Mouse (Mus musculus): Measurements from ENCODE around the gene Odc1. TPM values are rescaled to one million over a fixed set of nuclear protein-coding genes. Genes with fewer than 3 reads are reported as not detected.
"Not testable (repeated sequence)": the region's sequence is repeated elsewhere in the genome, so short reads cannot be mapped to it uniquely, and the experiment has no call there.

Odc1 gene
- total RNA-seq, 2 experiments from 2014 or later: 67.2 to 68.6 TPM

DNA sequence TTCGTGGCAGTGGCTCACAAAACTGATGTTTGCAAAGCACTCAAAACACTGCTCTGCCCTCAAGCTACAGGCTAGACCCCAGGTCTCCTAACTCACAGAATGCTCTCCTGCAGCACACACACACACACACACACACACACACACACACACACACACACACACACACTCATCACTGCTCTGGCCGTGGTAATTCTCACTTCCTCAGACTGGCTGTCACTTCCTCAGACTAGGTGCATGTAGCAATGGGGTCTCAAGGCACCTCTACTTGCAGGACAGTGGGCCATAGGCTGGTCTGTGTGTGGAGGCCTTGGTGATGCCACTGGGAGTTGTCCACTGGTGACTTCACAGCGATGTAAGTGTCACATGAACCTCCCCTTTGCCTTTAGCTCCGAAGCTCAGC, 13.8 kb upstream of the Odc1 start:
- intact Hi-C loops (cut with DNase I): no loop called here
- no peak for TF ChIP-seq CTCF (IDR thresholded peaks at IDR 0.05)
- Histone ChIP-seq H3K4me3 (no peak overlapping the region), H3K27ac (no peak overlapping the region)
- DNase-seq (ENCODE audit: extremely low spot score in 1 of 2, low spot score in 2 of 2): no peak

DNA sequence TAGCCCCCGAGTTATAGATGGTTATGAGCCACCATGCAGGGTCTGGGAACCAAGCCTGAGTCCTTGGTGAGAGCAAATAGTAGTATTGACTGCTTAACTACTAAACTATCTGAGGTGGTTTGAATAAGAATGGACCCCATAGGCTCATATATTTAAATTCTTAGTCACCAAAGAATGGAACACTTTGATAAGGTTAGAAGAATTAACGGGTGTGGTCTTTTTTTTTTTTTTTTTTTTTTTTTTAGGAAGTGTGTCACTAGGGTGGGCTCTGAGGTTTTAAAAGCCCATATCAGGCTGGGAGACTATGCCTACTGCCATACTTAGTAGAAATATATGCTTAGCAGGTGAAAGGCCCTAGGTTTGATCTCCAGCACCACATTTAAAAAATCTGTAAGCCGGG, 8.4 kb upstream of the Odc1 start:
- intact Hi-C loops (cut with DNase I): no loop called here
- DNase-seq (ENCODE audit: extremely low spot score in 1 of 2, low spot score in 2 of 2): no peak
- Histone ChIP-seq H3K4me3 (no peak overlapping the region), H3K27ac (no peak overlapping the region)
- no peak for TF ChIP-seq CTCF (IDR thresholded peaks at IDR 0.05)

DNA sequence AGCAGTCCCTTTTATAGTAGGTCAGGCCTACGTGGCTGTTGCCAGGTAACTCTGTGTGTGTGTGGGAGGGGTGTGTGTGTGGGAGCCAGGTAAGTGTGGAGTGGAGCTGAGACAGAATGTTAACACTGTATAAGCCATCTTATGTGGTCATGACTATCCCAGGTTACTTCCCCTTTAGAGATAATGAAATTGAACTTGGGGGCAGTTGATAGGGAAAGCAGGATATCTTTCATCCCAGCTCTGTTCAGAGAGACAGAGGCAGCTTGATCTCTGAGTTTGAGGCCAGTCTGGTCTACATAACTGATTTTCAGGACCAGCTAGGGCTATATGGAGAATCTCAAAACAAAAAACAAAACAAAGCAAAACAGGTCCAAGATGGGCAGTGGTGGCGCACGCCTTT, 7.4 kb upstream of the Odc1 start:
- DNase-seq (ENCODE audit: extremely low spot score in 1 of 2, low spot score in 2 of 2): no peak
- Histone ChIP-seq H3K4me3 (no peak overlapping the region), H3K27ac (no peak overlapping the region)
- no peak for TF ChIP-seq CTCF (IDR thresholded peaks at IDR 0.05)
- intact Hi-C loops (cut with DNase I): no loop called here

DNA sequence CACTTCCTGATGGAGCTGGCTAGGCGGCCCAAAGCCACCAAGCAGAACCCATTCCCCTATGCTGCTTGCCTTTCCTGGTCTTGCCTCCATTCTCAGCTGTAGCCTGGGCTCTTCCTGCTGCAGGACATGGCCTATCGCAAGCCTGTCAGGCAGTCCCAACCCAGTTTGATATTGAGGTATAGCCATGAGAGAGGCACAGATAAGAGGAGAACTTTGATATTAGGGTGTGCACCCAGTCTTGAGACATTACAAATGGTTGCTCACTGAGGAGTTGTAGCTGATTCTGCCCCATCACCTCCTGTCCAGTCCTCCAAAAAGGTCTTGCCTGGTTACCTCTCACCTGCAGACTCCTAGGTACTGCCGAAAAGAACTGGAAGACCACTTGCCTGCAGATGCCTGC, 6.5 kb upstream of the Odc1 start:
- Histone ChIP-seq H3K27ac (no peak overlapping the region), H3K4me3 (no peak overlapping the region)
- intact Hi-C loops (cut with DNase I): no loop called here
- DNase-seq (ENCODE audit: extremely low spot score in 1 of 2, low spot score in 2 of 2): no peak
- no peak for TF ChIP-seq CTCF (IDR thresholded peaks at IDR 0.05)

DNA sequence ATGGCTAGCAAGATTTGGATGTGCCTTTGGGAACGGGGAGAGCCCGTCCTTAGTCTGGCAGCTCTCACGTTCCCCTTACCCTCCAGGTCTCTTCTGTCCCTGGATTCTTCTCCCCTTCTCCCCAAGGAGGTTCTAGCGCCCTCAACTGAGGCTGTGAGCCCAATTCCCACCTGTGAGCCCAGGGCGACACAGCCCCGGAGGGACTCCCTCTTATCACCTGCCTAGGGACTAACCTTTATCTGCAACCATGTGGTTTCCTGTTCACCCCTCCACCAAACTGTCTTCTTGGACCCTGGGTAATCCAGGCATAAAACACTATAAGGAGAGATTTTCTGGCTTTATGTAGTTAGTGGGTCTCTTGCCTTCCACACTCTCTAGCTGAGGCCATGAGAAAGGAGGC, 5.6 kb upstream of the Odc1 start:
- intact Hi-C loops (cut with DNase I): no loop called here
- no peak for TF ChIP-seq CTCF (IDR thresholded peaks at IDR 0.05)
- no peak for DNase-seq (ENCODE audit: extremely low spot score in 1 of 2, low spot score in 2 of 2)
- Histone ChIP-seq H3K4me3 (no peak overlapping the region), H3K27ac (no peak overlapping the region)

DNA sequence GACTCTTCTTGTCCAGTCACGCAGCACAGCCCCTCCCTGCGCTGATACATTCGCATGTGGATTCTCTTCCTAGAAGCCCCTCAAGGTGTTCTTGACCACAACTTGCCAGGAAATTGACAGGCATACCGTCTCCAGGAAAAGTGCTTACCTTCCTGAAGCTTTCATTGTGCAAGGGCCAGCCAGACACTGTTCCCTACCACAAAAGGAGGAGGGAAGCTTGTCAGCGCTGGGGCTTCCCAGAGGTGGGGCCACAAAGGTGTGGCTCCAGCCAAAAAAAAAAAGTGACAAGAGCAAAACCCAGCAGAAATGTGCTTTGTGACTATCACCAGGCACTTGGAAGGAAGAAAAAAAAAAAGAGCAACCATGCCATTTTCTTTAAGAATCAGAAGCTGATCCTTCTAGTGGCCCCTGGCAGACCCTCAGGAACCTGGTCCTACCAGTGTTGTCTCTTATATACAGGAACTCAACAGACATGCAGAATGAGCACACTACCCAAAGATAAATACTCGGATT, 4.5 kb upstream of the Odc1 start:
- intact Hi-C loops (cut with DNase I): no loop called here
- no peak for TF ChIP-seq CTCF (IDR thresholded peaks at IDR 0.05)
- DNase-seq (ENCODE audit: extremely low spot score in 1 of 2, low spot score in 2 of 2): no peak
- Histone ChIP-seq H3K4me3 (no peak overlapping the region), H3K27ac (no peak overlapping the region)

DNA sequence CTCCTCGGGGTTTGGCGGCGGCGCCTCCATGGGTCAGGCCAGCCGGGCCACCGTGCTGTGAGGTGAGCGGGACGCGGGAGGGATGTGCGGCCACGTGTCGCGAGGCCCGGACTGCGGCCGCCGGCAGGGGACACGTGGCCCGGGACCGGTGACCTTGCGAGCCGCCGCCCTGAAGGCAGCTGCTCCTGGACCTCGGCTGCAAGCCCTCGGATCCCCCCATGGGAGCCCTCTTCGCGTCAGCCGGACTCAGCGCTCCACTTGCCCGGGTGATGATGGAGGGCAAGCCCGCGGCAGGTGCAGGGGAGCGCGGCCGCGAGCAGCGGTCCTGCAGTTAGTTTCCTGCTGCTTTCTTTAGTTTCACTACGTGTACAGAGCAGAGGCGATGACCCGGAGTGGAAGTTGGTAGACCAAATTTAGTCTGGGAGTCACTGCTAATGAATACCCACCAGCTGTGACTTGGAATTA, 545 bp downstream of the Odc1 start:
- DNase-seq (ENCODE audit: extremely low spot score in 1 of 2, low spot score in 2 of 2): no peak
- H3K4me3 ChIP-seq: peak overlapping the region; percentile 92
- TF ChIP-seq CTCF (IDR thresholded peaks at IDR 0.05): no peak
- intact Hi-C loops (cut with DNase I): loop anchor here (2.0 kb wide), 1 partner anchor 178 kb away; no protein-coding TSS in a partner anchor
- peak overlapping the region; percentile 72 for H3K27ac ChIP-seq

DNA sequence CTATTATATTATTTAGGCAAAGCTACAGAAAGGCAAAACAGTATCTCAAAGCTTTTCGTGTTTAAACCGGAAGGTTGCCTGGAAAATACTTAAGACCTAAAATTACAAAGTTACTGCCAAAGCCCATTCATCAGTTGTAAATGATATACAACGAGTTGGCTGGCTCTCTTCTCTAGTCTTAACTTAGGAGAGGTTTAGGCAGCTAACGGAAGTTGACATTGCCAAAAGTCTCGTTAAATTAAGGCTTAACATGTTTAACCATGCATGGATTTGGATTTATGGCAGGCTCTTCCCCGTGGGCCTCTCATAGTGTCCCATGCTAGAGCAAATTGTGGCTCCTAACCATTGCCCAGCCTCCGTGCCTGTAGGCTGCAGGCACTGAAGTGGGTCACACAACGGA, 1.3 kb downstream of the Odc1 start:
- TF ChIP-seq CTCF (IDR thresholded peaks at IDR 0.05): no peak
- H3K27ac ChIP-seq: no peak overlapping the region
- peak overlapping the region; percentile 92 for H3K4me3 ChIP-seq
- DNase-seq (ENCODE audit: extremely low spot score in 1 of 2, low spot score in 2 of 2): no peak
- intact Hi-C loops (cut with DNase I): loop anchor here (2.0 kb wide), 1 partner anchor 179 kb away; no protein-coding TSS in a partner anchor

DNA sequence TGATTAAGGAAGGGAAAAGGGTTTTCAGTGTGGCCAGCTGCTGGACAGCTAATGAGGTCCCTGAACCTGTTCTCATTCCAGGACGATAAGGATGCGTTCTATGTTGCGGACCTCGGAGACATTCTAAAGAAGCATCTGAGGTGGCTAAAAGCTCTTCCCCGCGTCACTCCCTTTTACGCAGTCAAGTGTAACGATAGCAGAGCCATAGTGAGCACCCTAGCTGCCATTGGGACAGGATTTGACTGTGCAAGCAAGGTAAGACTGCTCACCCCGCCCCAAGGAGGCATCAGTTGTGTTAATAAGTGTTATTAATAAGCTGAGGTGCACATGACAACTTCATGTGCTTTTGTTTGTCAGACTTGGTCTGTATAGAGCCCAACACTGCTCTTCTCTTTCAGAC, 3.0 kb downstream of the Odc1 start:
- H3K27ac ChIP-seq; H3K4me3 ChIP-seq; intact Hi-C loops (cut with DNase I); DNase-seq (ENCODE audit: extremely low spot score in 1 of 2, low spot score in 2 of 2): not testable (repeated sequence)

DNA sequence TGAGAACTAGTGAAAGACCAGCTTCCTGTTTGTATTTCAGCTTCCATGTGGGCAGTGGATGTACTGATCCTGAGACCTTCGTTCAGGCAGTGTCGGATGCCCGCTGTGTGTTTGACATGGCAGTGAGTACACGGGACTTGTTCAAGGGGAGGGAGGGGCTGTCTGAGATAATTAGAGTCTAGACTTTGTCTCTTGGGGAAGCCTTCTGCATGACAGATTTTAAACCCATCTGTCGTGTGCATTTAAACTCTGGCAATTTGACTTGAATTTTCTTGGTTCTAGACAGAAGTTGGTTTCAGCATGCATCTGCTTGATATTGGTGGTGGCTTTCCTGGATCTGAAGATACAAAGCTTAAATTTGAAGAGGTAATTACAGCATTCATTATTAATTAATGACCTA, 3.9 kb downstream of the Odc1 start:
- H3K4me3 ChIP-seq: no peak overlapping the region
- no peak for TF ChIP-seq CTCF (IDR thresholded peaks at IDR 0.05)
- no peak for DNase-seq (ENCODE audit: extremely low spot score in 1 of 2, low spot score in 2 of 2)
- intact Hi-C loops (cut with DNase I): no loop called here
- no peak overlapping the region for H3K27ac ChIP-seq

DNA sequence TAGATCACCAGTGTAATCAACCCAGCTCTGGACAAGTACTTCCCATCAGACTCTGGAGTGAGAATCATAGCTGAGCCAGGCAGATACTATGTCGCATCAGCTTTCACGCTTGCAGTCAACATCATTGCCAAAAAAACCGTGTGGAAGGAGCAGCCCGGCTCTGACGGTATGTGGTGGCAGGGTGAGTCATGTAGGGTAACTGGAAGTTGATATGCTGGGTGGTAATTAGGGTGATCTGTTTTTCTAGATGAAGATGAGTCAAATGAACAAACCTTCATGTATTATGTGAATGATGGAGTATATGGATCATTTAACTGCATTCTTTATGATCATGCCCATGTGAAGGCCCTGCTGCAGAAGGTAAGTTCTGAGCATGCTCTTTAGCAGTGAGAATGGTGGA, 4.8 kb downstream of the Odc1 start:
- H3K27ac ChIP-seq; DNase-seq (ENCODE audit: extremely low spot score in 1 of 2, low spot score in 2 of 2); H3K4me3 ChIP-seq; intact Hi-C loops (cut with DNase I): not testable (repeated sequence)

DNA sequence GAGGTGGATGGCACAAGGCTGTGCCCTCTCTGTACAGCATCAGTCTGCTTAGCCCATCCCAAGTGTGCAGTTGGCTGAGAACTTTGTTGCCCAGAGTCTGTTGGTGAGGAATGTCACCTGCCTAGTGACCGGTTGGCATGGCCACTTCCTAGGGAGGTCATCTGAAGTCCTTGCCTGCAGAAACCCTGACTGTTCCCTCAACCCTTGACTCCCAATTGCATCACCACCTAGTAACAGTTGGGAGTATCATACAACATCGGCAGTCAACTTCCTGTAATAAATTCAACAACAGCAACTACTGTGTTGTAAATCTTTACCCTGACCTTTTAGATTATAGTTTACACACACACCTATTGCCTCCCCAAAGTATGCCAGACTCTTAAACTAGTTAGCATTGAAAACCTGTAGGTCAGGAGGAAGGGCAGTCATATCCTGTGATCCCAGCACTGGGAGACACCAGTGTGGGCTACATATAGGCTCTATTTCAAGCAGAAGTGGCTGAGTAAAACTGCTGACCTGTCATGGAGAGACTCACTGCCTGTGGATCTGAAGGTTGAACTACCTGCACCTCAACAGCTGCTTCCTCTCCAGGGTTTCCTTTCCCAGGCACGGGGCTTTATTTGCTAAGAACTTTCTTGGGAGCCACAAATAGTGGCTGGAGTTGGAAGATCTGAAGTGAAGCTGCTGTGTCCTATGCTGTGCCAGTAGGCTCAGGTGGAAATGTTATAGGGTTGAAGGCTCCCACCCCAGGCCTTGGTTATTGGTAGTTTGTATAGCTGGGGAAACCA, 6.8 kb downstream of the Odc1 start:
- Histone ChIP-seq H3K4me3 (no peak overlapping the region), H3K27ac (no peak overlapping the region)
- intact Hi-C loops (cut with DNase I): no loop called here
- TF ChIP-seq CTCF (IDR thresholded peaks at IDR 0.05): no peak
- no peak for DNase-seq (ENCODE audit: extremely low spot score in 1 of 2, low spot score in 2 of 2)

DNA sequence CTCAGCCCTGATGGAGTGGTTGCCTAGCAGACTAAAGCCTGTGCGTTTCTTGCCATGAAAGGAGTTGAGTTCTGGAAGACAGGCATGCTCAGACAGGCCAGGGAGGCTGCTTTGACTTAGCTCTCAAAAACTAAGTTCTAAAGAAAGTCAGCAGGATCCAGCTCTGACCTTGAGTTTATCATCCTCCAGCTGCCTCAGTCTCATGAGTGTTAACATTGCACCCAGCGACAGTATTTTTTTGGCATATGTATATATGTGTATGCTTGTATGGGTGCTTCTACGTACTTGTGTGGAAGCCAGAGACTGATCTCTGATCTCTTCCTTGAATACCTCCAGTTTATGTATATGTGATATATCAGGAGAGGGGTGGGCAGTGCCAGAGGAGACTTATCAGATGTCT, 7.8 kb downstream of the Odc1 start:
- DNase-seq (ENCODE audit: extremely low spot score in 1 of 2, low spot score in 2 of 2): no peak
- TF ChIP-seq CTCF (IDR thresholded peaks at IDR 0.05): no peak
- intact Hi-C loops (cut with DNase I): no loop called here
- Histone ChIP-seq H3K27ac (no peak overlapping the region), H3K4me3 (no peak overlapping the region)
